Mouse (Mus musculus) C2C12 (cell line): Measurements from ENCODE around the gene Irf3.

Source experiments
- CTCF ChIP-seq: IDR thresholded peaks from one replicate; pipeline ENCODE4 v1.5.1; 2011; ENCODE audit not compliant: control insufficient read depth, insufficient read depth, insufficient read length
- MAX ChIP-seq: IDR thresholded peaks from one replicate; pipeline ENCODE4 v1.6.1; 2011; ENCODE audit warnings: mild to moderate bottlenecking, control low read depth
- MYOG ChIP-seq: IDR thresholded peaks from one replicate; pipeline ENCODE4 v1.6.1; 2011; ENCODE audit not compliant: control insufficient read depth, insufficient read length; ENCODE audit errors: extremely low read depth

- TF ChIP-seq CTCF = no peak
- no peak for TF ChIP-seq MYOG
- TF ChIP-seq MAX = no peak
Observed at GRCm38 (mm10) chr7:45007846-45008245, 10.4 kb downstream of the Irf3 start.
